Mouse (Mus musculus) neutrophil, adult 59 days (primary cell): Measurements from ENCODE around the gene Ndufc2. TPM values are rescaled to one million over a fixed set of nuclear protein-coding genes. Genes with fewer than 3 reads are reported as not detected.

Source experiments
- total RNA-seq, 2 experiments: library from RNA; stranded (reverse); gene quantifications; 1 replicate in 1 of 2; 2 replicates in 1 of 2; pipeline ENCODE4 v1.2.4; 2023

Gene Ndufc2
- 10 to 100 TPM; 51.5 to 63.0 TPM for total RNA-seq

DNA sequence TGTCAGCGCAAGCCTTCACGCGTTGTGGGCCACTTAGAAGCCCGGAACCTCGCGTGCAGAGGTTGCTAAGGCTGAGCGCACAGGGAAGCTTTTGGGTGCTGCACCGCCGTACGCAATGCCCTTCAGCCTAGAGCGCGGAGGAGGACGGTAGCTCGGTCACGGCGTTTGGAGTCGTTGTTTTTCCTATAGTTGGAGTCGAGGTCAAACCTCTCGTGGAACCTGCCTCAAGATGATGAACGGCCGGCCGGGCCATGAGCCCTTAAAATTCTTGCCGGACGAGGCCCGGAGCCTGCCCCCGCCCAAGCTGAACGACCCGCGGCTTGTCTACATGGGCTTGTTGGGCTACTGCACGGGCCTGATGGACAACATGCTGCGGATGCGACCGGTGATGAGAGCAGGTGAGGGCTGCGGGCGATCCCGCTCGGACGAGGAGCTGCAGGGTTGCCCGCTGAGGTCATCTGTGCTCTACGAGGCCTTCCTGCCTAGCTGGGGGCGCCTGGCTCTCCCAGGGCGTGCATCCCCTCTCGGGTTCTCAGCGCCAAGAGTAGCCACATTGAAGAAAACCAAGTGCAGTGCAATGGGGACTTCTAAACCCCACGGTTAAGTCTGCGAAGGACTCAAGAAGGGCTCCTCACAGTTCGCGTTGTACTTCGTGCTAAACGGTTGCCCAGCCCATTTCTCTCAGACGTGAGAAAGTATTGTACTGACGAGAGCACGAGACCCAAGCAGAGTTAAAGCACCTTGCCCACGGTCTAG is at the start of gene Ndufc2:
Gene Ndufc2, plus strand, starts transcription at position 44 of the 756 bp plus-strand sequence.

DNA sequence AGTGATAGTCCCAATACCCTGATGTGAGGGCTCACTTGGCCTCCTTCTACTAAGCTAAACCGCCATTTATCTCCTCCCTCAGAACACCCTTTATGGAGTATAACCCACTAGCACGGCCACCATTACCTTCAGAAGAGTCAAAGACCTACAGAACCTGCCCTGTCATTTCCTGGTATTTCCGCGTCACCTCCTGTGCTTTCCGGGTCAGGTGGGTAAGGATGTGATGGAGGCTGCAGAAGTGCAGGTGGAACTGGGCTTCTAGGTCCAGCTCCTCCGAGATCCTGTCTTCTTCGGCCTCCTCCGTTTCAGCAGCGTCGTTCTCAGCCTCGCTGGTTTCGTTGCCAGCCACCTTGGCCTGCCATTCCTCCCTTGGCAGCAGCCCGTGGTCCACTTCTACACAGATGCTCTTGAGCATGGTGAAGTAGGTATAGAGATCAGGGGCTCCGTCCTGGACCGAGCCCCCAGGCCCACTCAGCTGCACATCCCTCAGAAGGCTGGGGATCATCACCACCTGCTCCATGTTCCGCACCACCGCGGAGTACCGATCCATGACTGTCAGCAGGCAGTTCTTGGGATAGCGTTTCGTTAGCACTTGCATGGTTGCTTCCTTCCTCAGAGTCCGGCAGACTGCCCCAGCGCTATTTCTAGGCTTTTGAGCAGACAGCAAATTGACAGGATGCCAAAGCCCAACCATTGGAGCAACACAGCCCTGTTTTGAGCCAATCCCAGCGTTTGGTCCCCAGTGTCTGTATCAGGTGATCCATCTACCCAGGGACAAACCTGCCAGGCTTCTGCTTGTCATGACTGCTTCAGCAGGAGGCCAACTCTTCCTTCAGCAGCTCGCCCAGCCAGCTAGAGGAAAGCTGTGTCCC is 17.3 kb downstream of the Ndufc2 start, which contains the start of gene Thrsp:
Gene Thrsp, minus strand, starts transcription at position 825 of the 872 bp plus-strand sequence.

DNA sequence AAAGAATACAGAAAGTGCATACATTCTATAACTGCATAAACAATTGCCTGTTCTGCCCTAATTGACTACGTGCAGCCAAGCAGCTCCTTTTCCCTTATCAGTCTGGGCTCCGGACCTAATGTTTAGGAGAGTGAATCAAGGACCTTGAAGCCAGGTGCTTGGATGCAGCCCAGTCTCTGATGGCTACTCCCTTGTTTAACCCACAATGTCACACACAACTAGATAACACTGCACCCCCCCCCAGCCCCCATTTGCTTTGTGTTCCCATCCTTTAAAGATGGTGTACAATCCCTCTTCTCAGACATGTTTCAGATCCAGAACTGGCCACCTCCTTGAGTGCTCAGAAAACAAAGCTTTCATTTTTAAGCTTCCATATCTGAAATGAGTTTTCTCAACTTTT is 51.2 kb downstream of the Ndufc2 start, which contains the start of gene Kctd14:
Gene Kctd14, plus strand, starts transcription at position 301 of the 400 bp plus-strand sequence.

Other genes starting within 250 kb of the Ndufc2 start
- 1 to 10 TPM; 1.1 to 3.0 TPM for gene Usp35, start 68.0 kb upstream of the Ndufc2 start, total RNA-seq
- gene Kctd21, start 67.7 kb upstream of the Ndufc2 start, total RNA-seq, result 1 to 10 TPM; 2.3 to 2.5 TPM
- 10 to 100 TPM; 11.1 to 13.9 TPM for gene Alg8, start 28.4 kb upstream of the Ndufc2 start, total RNA-seq
- not detected for gene Thrsp, start 17.7 kb downstream of the Ndufc2 start, total RNA-seq
- 1 to 10 TPM; 2.4 to 3.6 TPM for gene Kctd14, start 51.3 kb downstream of the Ndufc2 start, total RNA-seq
- gene Ints4, start 81.0 kb downstream of the Ndufc2 start, total RNA-seq, result 10 to 100 TPM; 24.4 to 30.1 TPM
- 1 to 10 TPM; 5.0 to 7.1 TPM for gene Aamdc, start 179.5 kb downstream of the Ndufc2 start, total RNA-seq
- 10 to 100 TPM; 35.2 to 37.3 TPM for gene Rsf1, start 179.9 kb downstream of the Ndufc2 start, total RNA-seq